Mouse (Mus musculus): ENCODE measurements around the gene Fhit.
"Not testable (repeated sequence)": the region's sequence is repeated elsewhere in the genome, so short reads cannot be mapped to it uniquely, and the experiment has no call there.

Gene Fhit

GRCm38 (mm10) chr14:11063594-11063993 lies 98.2 kb downstream of the Fhit start:
- DNase-seq (ENCODE audit: low read depth, low spot score): no peak
- no peaks in the 10 kb centered on the region for H3K27me3 ChIP-seq (ENCODE audit: control insufficient read depth, insufficient read depth, low read length, poor library complexity, severe bottlenecking)
- no peaks in the 10 kb centered on the region for H3K36me3 ChIP-seq (ENCODE audit: control insufficient read depth, insufficient read depth, low read length, poor library complexity, severe bottlenecking)

GRCm38 (mm10) chr14:11060221-11060620 lies 101.6 kb downstream of the Fhit start:
- Histone ChIP-seq H3K36me3 (ENCODE audit: control insufficient read depth, insufficient read depth, low read length, poor library complexity, severe bottlenecking) (no peaks in the 10 kb centered on the region), H3K27me3 (ENCODE audit: control insufficient read depth, insufficient read depth, low read length, poor library complexity, severe bottlenecking) (no peaks in the 10 kb centered on the region)
- DNase-seq (ENCODE audit: low read depth, low spot score): no peak

GRCm38 (mm10) chr14:11039503-11040300 lies 122.1 kb downstream of the Fhit start:
- DNase-seq (ENCODE audit: low read depth, low spot score); H3K27me3 ChIP-seq (ENCODE audit: control insufficient read depth, insufficient read depth, low read length, poor library complexity, severe bottlenecking); H3K36me3 ChIP-seq (ENCODE audit: control insufficient read depth, insufficient read depth, low read length, poor library complexity, severe bottlenecking): not testable (repeated sequence)

GRCm38 (mm10) chr14:11021391-11021790 lies 140.4 kb downstream of the Fhit start:
- no peaks in the 10 kb centered on the region for H3K36me3 ChIP-seq (ENCODE audit: control insufficient read depth, insufficient read depth, low read length, poor library complexity, severe bottlenecking)
- DNase-seq (ENCODE audit: low read depth, low spot score): no peak

GRCm38 (mm10) chr14:10978651-10979050 lies 183.2 kb downstream of the Fhit start:
- Histone ChIP-seq H3K27me3 (ENCODE audit: control insufficient read depth, insufficient read depth, low read length, poor library complexity, severe bottlenecking) (no peaks in the 10 kb centered on the region), H3K36me3 (ENCODE audit: control insufficient read depth, insufficient read depth, low read length, poor library complexity, severe bottlenecking) (no peaks in the 10 kb centered on the region)
- no peak for DNase-seq (ENCODE audit: low read depth, low spot score)

More at GRCm38 (mm10) chr14:11021391-11021790, 140.4 kb downstream of the Fhit start:
- no peaks in the 10 kb centered on the region for H3K27me3 ChIP-seq (ENCODE audit: control insufficient read depth, insufficient read depth, low read length, poor library complexity, severe bottlenecking)

GRCm38 (mm10) chr14:10941647-10942046 lies 220.2 kb downstream of the Fhit start:
- Histone ChIP-seq H3K36me3 (ENCODE audit: control insufficient read depth, insufficient read depth, low read length, poor library complexity, severe bottlenecking) (no peaks in the 10 kb centered on the region), H3K27me3 (ENCODE audit: control insufficient read depth, insufficient read depth, low read length, poor library complexity, severe bottlenecking) (no peaks in the 10 kb centered on the region)
- DNase-seq (ENCODE audit: low read depth, low spot score): no peak

- DNase-seq (ENCODE audit: low read depth, low spot score): no peak
- no peaks in the 10 kb centered on the region for H3K36me3 ChIP-seq (ENCODE audit: control insufficient read depth, insufficient read depth, low read length, poor library complexity, severe bottlenecking)
- H3K27me3 ChIP-seq (ENCODE audit: control insufficient read depth, insufficient read depth, low read length, poor library complexity, severe bottlenecking): no peaks in the 10 kb centered on the region
Measured at GRCm38 (mm10) chr14:10933667-10934066, 228.2 kb downstream of the Fhit start.

- no peak for DNase-seq (ENCODE audit: low read depth, low spot score)
- no peaks in the 10 kb centered on the region for H3K36me3 ChIP-seq (ENCODE audit: control insufficient read depth, insufficient read depth, low read length, poor library complexity, severe bottlenecking)
- no peaks in the 10 kb centered on the region for H3K27me3 ChIP-seq (ENCODE audit: control insufficient read depth, insufficient read depth, low read length, poor library complexity, severe bottlenecking)
Measured at GRCm38 (mm10) chr14:10917893-10918803, 243.7 kb downstream of the Fhit start.

- no peak for DNase-seq (ENCODE audit: low read depth, low spot score)
- Histone ChIP-seq H3K27me3 (ENCODE audit: control insufficient read depth, insufficient read depth, low read length, poor library complexity, severe bottlenecking) (no peaks in the 10 kb centered on the region), H3K36me3 (ENCODE audit: control insufficient read depth, insufficient read depth, low read length, poor library complexity, severe bottlenecking) (no peaks in the 10 kb centered on the region)
Measured at GRCm38 (mm10) chr14:10908011-10908410, 253.8 kb downstream of the Fhit start.

- no peaks in the 10 kb centered on the region for H3K36me3 ChIP-seq (ENCODE audit: control insufficient read depth, insufficient read depth, low read length, poor library complexity, severe bottlenecking)
- DNase-seq (ENCODE audit: low read depth, low spot score): no peak
Measured at GRCm38 (mm10) chr14:10882759-10883158, 279.1 kb downstream of the Fhit start.

GRCm38 (mm10) chr14:10880749-10881148 lies 281.1 kb downstream of the Fhit start:
- DNase-seq (ENCODE audit: low read depth, low spot score): no peak
- Histone ChIP-seq H3K36me3 (ENCODE audit: control insufficient read depth, insufficient read depth, low read length, poor library complexity, severe bottlenecking) (no peaks in the 10 kb centered on the region), H3K27me3 (ENCODE audit: control insufficient read depth, insufficient read depth, low read length, poor library complexity, severe bottlenecking) (no peaks in the 10 kb centered on the region)

More at GRCm38 (mm10) chr14:10882759-10883158, 279.1 kb downstream of the Fhit start:
- H3K27me3 ChIP-seq (ENCODE audit: control insufficient read depth, insufficient read depth, low read length, poor library complexity, severe bottlenecking): no peaks in the 10 kb centered on the region

GRCm38 (mm10) chr14:10874595-10875372 lies 287.1 kb downstream of the Fhit start:
- H3K27me3 ChIP-seq (ENCODE audit: control insufficient read depth, insufficient read depth, low read length, poor library complexity, severe bottlenecking): no peaks in the 10 kb centered on the region
- H3K36me3 ChIP-seq (ENCODE audit: control insufficient read depth, insufficient read depth, low read length, poor library complexity, severe bottlenecking): no peaks in the 10 kb centered on the region
- no peak for DNase-seq (ENCODE audit: low read depth, low spot score)

- Histone ChIP-seq H3K27me3 (ENCODE audit: control insufficient read depth, insufficient read depth, low read length, poor library complexity, severe bottlenecking) (no peaks in the 10 kb centered on the region), H3K36me3 (ENCODE audit: control insufficient read depth, insufficient read depth, low read length, poor library complexity, severe bottlenecking) (no peaks in the 10 kb centered on the region)
- no peak for DNase-seq (ENCODE audit: low read depth, low spot score)
Measured at GRCm38 (mm10) chr14:10857606-10858005, 304.2 kb downstream of the Fhit start.

- no peak for DNase-seq (ENCODE audit: low read depth, low spot score)
- H3K27me3 ChIP-seq (ENCODE audit: control insufficient read depth, insufficient read depth, low read length, poor library complexity, severe bottlenecking): no peaks in the 10 kb centered on the region
- no peaks in the 10 kb centered on the region for H3K36me3 ChIP-seq (ENCODE audit: control insufficient read depth, insufficient read depth, low read length, poor library complexity, severe bottlenecking)
Measured at GRCm38 (mm10) chr14:10851936-10852335, 309.9 kb downstream of the Fhit start.

Data from splenic B cell, adult 2 months (primary cell).